Mouse (Mus musculus): ENCODE measurements around the gene Olfr406.

Olfr406 gene

DNA sequence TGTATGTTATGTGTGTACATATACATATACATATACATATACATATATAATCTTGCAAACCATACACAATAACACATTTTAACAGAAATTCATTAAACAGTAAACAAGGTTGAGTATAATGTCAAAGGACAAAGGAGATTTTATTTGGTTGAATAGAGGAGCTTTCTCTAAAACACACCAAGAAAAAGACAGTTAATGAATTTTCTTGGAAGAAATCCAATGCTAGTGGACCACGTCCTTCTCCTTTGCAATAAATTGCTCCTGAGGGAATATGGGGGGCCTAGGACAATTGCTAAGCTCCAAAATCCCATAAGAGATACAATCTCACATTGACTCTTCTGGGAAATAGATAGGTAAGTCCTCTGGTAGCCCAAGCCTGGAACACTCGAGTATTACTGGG is at the start of gene Olfr406:
Gene Olfr406 (plus strand): TSS at position 301 of the 400 bp plus-strand sequence.
- no peak for DNase-seq

DNA sequence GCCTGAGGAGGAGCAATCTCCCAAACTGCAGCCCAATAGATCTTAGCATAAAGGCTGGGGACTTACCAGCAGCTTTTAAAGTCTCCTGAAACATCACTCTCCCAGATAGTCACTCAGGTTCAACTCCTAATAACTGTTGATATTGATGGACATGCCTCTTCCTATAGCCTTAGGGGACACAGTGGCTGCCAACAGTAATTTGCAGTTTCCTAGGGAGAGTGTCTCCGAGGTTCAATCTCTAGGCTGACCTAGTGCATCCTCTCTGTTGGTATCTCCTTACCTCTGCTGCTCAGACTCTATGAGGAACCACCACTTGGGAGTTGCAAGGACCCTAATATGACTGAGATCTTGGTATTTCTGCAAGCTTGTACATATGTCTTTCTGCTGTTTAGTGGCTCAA is 48.3 kb upstream of the Olfr406 start, which contains the start of gene Olfr43:
Gene Olfr43 (minus strand): TSS at position 101 of the 400 bp plus-strand sequence.
- no peak for DNase-seq

DNA sequence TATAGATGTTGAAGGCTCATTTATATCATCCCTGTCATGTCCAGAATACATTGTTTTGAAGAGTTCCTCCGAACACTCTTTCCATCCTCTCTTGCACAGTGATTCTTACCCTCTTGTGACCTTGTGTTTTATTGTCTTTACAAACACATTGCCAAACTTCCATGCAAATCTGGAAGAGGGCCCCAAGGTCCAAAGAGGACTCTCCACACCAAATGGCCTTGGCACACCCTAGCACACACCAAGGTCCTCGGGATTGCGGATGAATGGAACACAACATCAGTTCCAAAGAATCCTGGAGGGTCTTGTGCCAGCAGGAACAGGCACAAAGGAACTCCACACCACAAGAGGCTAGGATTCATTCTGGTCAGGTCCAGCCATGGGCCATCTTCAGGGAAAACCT is 18.4 kb upstream of the Olfr406 start:
- DNase-seq = no peak

DNA sequence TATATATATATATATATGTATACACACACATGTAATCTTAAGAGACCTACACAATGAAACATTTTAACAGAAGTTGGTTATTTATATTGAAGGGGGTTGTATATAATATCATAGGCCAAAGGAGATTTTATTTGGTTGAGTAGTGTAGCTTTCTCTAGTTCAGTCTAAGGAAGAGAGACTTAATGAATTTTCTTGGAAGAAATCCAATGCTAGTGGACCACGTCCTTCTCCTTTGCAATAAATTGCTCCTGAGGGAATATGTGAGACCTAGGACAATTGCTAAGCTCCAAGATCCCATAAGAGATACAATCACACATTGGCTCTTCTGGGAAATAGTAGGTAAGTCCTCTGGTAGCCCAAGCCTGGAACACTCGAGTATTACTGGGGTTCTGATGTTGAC is 23.8 kb downstream of the Olfr406 start, which contains the start of gene Olfr59:
Gene Olfr59 (plus strand): TSS at position 301 of the 400 bp plus-strand sequence.
- no peak for DNase-seq

DNA sequence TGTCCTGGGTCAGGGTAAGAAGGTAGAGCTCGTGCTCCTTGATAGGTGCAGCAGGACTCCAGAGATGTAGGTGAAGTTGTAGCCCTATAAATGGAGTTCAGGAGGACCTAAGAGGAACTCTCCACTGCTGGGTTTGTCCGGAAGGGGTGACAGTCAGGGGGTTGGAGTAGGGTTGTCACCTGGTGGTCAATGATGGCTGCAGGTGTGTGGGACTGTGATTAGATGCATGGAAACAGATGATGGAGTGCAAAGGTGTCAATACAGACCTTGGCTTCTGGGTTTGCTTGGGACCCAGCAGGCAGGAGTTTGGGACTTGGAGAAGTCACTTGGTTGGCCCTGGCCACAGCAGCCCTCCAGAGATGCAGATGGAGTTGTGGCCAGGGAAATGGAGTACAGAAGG is 27.6 kb downstream of the Olfr406 start:
- DNase-seq = no peak
